Mouse (Mus musculus): ENCODE measurements around the gene Cd19. TPM values are rescaled to one million over a fixed set of nuclear protein-coding genes. Genes with fewer than 3 reads are reported as not detected.

The Cd19 gene
- 0.09 TPM in 2 replicates for polyA plus RNA-seq (2012; rRNA removed)

DNA sequence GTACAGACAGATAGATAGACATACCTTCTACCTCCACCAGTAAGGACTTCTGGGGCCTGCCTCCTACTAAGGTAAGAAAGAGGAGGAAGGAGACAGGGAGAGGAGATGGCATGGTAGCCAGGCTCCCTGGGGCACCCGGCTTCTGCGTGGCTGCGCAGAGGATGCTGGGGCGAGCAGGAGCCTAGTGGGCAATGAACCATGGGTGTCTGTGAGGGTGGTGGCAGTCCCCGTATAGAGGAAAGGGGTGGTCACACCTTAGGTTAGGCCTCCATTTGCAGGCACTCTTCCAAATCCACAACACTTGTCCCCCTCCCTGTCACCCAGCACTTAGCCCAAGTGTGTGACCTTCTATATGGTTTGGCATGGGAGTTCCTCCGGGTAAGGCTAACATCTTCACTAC is at the start of gene Cd19:
Gene Cd19, minus strand, starts transcription at position 165 of the 400 bp plus-strand sequence.

DNA sequence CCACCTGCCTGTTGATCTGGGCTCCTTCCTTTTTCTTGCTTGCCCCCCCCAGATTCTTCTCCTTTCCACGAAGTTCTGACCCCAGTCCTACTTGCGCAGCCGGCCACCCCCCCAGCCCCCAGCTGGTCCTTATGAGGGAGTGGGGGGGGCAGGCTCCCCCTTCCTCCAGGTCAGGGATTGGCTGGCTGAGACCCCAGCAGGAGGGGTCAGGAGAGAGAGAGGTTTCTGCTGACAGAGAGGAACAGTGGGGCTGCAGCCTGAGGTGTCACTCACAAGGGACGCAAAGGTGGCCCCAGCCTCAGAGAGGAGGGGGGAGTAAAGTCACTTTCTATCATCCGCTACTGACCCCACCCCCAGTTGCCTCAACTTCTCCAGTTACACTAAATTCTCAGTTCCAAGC is 48.3 kb upstream of the Cd19 start, which contains the start of gene Atp2a1:
Gene Atp2a1, minus strand, starts transcription at position 105 of the 400 bp plus-strand sequence.

DNA sequence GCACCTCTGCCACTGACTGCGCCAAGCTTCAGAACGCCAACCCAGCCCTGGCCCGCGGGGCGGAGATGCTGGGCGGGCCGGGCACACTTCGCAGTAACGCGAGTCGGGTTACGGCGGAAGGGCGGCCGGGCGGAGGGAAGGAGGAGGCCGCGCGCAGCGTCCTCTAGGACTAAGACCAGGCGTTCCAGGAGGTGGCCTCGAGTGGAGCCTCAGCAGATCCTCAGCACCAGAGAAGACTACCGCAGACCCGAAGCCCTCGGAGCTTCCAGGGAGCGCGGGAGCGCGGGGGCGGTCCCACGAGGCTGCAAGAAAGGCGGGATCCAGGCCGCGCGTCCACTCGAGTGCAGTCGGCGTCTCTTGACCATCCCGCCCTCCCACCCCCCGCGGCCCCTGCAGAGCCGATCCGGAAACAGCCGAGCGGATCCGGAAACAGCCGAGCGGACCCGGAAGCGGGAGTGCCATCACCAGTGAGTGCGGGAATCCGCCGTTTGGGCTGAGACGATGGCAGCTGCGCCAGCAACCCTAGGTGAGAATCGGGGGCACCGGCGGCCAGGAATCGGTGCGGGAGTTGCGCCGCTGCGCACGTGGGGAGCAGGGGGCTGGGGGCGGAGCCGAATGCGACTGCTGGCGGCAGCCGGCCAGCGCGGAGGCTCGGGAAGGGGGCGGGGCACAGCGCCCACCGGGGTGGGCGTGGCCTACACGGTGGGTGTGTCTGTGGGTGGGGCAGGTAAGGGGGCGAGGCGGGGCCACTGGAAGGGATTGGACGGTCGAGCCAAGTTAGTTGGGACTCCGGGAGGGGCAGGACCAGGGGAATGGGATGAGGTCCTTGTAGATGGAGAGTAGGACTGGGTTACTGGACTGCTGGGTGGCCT is 14.2 kb upstream of the Cd19 start, which contains the start of gene Rabep2:
Gene Rabep2, plus strand, starts transcription at position 129 of the 872 bp plus-strand sequence.

DNA sequence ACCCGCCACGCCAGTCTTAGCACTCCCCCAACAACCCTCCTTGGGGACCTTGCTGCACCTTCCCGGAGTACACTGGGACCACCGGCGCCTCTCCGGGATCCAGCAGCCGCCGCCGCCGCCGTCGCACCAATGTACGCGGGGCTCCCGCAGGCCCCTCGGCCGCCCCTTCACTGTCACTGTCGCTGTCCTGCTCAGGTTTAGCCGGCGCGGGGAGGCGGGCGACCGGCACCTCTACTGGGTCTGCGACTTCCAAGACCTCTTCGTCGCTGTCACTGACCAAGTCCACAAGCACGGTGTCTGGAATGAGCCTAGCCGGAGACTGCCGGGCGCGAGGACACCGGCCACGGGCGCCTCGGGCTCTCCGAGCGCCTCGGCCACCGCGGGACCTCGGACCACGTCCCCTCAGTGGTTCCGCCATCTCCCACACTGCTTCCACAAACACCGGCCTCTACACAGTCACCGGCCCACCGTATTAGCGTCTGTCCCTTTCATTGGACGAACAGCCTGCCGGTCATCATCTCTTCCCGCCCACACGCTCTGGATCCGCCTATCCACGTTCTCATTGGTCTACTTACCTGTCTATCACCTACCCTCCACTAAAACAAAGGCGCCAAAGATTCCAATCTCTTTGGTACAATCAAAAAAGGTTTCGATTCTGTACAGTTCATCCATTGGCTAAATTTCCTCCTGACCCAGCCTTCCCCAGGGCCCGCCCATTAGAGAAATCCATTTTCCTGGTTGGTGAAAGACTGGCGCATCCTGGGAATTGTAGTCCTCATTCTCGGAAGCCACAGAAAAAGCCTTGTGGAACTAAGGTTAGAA is 18.2 kb downstream of the Cd19 start, which contains the start of gene Nfatc2ip:
Gene Nfatc2ip, minus strand, starts transcription at position 440 of the 822 bp plus-strand sequence.

DNA sequence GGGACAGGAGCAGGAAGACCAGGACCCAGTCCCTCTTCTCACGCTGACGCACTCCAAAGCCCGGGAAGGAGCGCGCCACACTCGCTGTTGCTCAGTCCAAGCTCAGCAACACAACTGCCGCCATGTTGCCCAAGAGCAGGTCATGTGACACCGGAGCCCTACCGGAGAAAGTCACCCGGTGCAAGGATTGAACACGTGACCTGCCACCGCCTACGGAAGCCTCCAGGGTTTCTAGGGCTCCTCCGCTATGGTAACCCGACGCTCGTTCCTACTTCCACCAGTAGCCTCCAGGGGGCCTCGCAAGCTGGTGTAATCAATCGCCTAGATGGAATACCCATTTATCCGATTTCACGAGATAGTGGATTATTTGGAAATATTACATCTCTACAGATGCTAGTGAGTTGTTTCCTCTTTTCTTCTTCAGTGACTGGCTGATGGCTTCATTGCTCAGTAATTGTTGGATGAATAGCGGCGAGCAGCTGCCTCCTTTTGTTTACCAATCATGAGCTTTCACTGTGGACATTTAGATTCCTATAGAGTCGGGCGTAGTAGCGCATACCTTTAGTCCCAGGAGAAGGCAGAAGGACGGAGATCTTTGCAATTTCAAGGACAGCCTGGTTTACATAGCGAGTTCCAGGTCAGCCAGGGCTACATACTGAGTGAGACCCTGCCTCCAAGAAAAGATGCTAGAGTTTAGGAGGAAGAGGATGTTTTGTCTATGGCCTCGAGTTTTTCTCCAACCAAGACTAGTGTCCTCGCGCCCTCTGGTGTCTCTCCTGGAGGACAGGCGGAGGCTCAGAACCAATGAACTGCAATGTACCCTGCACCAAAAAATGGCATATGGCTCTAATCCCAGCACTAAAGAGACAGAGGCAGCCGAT is 37.2 kb downstream of the Cd19 start, which contains the start of gene Spns1:
Gene Spns1, minus strand, starts transcription at position 173 of the 881 bp plus-strand sequence.

DNA sequence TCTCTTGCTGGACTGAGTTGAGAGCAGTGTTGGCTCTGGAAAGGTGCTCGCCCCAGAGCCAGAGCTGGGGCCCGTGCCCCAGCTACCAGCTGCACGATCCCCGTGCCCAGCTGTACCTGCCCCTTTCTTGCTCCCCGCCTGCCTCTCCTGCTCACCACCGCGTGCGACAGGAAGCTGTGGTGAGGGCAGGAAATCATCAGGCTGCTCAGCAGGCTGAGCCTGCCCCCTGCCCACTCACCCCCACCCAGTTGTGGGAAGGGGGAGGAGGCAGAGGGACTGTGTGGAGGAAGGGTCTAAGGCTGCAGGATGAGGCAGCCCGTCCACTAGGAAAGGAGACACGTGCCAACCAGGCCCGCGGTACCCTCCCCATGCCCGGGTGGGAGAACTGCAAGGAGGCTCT is 45.3 kb downstream of the Cd19 start, which contains the start of gene Lat:
Gene Lat, minus strand, starts transcription at position 178 of the 400 bp plus-strand sequence.

Other genes starting within 250 kb of the Cd19 start
- 134 and 178 TPM in 2 replicates for gene Xpo6, start 214.4 kb downstream of the Cd19 start, polyA plus RNA-seq (2012; rRNA removed)
- gene Sbk1, start 142.3 kb downstream of the Cd19 start, polyA plus RNA-seq (2012; rRNA removed): 284 and 309 TPM in 2 replicates
- 1.4 and 1.8 TPM in 2 replicates for gene Lat, start 45.3 kb downstream of the Cd19 start, polyA plus RNA-seq (2012; rRNA removed)
- gene Spns1, start 37.4 kb downstream of the Cd19 start, polyA plus RNA-seq (2012; rRNA removed): 169 and 185 TPM in 2 replicates
- gene Nfatc2ip, start 18.2 kb downstream of the Cd19 start, polyA plus RNA-seq (2012; rRNA removed): 9.2 and 9.3 TPM in 2 replicates
- 26.3 and 27.6 TPM in 2 replicates for gene Rabep2, start 13.9 kb upstream of the Cd19 start, polyA plus RNA-seq (2012; rRNA removed)
- 0.10 and 20.6 TPM in 2 replicates for gene Atp2a1, start 48.2 kb upstream of the Cd19 start, polyA plus RNA-seq (2012; rRNA removed)
- gene Sh2b1, start 60.5 kb upstream of the Cd19 start, polyA plus RNA-seq (2012; rRNA removed): 72.7 and 73.4 TPM in 2 replicates
- 107 and 112 TPM in 2 replicates for gene Tufm, start 72.5 kb upstream of the Cd19 start, polyA plus RNA-seq (2012; rRNA removed)
- gene Atxn2l, start 88.5 kb upstream of the Cd19 start, polyA plus RNA-seq (2012; rRNA removed): 132 and 161 TPM in 2 replicates
- gene Eif3c, start 151.5 kb upstream of the Cd19 start, polyA plus RNA-seq (2012; rRNA removed): 114 and 117 TPM in 2 replicates
- 0.27 and 0.32 TPM in 2 replicates for gene Apobr, start 170.1 kb upstream of the Cd19 start, polyA plus RNA-seq (2012; rRNA removed)
- 51.0 and 53.4 TPM in 2 replicates for gene Cln3, start 170.9 kb upstream of the Cd19 start, polyA plus RNA-seq (2012; rRNA removed)
- gene Il27, start 180.1 kb upstream of the Cd19 start, polyA plus RNA-seq (2012; rRNA removed): not detected in 2 replicates
- gene Nupr1, start 216.0 kb upstream of the Cd19 start, polyA plus RNA-seq (2012; rRNA removed): 10.0 and 10.4 TPM in 2 replicates
- 50.4 and 55.7 TPM in 2 replicates for gene Sgf29, start 234.4 kb upstream of the Cd19 start, polyA plus RNA-seq (2012; rRNA removed)